Mouse (Mus musculus) naive thymus-derived CD4-positive, alpha-beta T cell, adult 2 months (primary cell): ENCODE data around the gene Naaladl1.

Experiments
- DNase-seq: peaks from one replicate; pipeline ENCODE4 v3.0.0-alpha.2; 2011; ENCODE audit warnings: low read depth

Gene Naaladl1

GRCm38 (mm10) chr19:6105586-6105985 is at the start of gene Naaladl1:
TSS of gene Naaladl1 (plus strand) at chr19:6105782.
- no peak for DNase-seq

GRCm38 (mm10) chr19:6056696-6057095 is 48.9 kb upstream of the Naaladl1 start:
- DNase-seq, result no peak

- DNase-seq, result peak; percentile 99
These were observed 48.1 kb upstream of the Naaladl1 start, which contains the start of the genes Mrpl49 and Fau for GRCm38 (mm10) chr19:6057313-6058096. TSS of gene Mrpl49 (minus strand) at chr19:6057785. TSS of gene Fau (plus strand) at chr19:6057844.

- no peak for DNase-seq
These were observed 47.1 kb upstream of the Naaladl1 start for GRCm38 (mm10) chr19:6058513-6058912.

DNA sequence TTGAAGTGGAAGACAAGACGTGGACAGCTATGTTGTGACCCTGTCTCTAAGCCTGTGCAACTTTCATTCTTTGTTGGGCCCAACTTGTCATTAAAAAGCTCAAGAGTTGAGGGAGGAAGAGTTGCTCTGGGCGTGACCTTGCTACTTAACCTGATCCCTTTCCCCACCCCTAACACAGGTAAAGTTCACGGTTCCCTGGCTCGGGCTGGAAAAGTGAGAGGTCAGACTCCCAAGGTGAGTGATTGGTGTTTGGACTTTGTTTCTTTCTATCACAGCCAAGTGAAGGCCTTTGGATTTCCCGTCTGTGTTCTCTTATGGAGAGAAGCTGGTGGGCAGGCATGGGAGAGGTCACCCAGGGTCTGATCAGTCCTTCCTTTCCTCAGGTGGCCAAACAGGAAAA is 46.6 kb upstream of the Naaladl1 start:
- no peak for DNase-seq

- peak; percentile 96 for DNase-seq
These were observed 44.5 kb upstream of the Naaladl1 start, which contains the start of gene Znhit2 for GRCm38 (mm10) chr19:6061021-6061533. TSS of gene Znhit2 (plus strand) at chr19:6061192.

GRCm38 (mm10) chr19:6061641-6062302 is 43.8 kb upstream of the Naaladl1 start:
- DNase-seq, result peak; percentile 74

DNA sequence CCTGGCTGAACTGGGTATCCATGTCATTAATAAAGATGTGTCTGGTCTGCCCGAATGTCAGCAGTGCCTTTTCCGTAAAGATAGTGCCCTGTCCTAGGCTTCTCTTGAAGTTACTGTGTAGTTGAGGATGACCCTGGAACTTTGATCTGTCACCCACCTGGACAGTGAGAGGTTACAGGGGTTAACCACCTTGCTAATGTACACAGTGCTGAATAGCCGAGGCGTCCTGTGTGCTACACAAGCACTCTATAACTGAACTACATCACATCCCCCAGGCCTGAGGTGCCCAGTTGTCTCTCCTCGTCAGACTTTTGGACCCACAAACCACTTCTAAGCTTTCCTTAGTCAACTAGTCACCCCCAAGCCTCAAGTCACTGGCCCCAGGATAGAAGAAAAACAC is 43.2 kb upstream of the Naaladl1 start:
- no peak for DNase-seq

- DNase-seq, result no peak
These were observed 42.5 kb upstream of the Naaladl1 start for GRCm38 (mm10) chr19:6063081-6063480.

DNA sequence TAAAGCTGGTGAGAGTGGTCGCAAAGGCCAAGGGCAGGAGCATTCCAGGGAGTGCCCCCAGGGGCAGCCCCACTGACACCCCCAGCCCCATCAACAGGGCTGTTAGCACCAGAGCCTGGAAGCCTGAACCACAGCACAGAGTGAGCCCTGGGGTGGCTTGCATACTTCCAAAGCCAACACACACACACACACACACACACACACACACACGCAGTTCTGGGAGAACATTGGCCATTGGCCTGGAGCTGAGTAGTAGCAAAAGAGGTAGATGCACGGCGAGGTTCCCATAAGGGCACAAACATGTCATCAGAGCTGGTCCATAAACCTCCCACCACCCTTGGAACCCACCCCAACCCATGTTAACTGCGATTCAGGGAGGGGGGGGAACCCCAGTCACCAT is 39.0 kb upstream of the Naaladl1 start:
- no peak for DNase-seq

DNA sequence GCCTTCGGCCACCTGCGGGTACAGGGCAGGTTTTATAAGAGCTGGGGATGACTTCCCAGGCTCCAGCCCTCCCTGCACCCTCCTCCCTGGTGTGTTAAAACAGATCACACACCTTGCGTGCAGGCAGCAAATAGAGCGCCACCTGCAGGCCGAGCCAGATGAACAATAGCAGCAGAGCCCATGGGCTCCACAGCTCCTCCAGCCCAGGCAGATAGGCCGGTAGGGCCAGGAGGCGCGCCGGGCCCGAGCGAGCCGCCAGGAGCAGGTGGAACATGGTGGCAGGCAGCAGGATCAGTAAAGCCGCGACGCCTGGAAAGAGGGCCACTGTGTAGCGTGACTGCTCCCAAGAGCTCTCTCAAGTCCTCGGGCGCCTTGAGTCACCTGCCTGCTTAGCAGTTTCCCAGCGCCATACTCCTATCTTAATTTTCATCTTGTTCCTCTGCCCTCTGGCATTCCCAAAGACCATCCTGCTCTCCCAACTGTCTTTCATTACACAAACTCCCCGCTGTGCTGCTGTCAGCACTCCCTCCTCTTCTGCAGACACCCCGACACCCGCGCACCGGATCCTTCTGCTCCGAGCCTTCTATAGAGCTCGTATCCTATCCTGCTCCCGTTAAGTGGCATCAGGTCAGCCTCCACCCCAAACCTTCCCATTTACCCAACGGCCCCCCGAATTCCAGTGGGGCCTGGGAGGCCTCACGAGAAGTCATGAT is 38.4 kb upstream of the Naaladl1 start:
- peak; percentile 93 for DNase-seq

DNA sequence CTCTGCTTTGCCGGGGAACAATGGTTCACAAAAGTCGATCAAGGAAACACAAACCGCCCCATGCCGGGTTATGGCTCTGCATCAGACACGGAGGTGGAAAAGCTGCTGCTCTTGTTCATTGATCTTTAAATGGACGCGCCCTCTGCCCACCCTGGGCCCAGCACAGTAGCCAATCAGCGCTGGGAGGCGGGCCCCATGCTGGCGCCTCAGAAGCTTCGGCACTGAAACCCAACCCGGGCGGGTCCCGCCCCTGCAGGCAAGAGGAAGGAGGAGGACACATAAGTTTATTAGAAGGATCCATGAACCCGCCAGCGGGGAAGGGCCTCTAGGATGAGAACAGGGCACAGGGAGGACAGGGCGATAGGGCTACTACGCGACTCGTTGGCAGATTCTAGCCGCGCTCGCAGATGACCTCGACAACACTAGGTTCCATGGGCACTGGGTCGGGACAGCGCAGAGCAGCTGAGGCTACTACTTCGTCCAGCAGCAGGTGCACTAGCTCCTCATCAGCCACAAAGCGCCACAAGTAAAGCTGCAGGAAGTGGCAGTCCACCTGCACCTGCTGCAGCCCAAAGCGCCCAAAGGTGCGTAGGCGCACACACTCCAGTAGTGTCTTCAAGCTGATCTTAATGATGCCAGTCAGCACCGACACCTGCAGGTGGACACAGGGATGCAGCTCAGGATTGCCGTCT is 37.7 kb upstream of the Naaladl1 start, which contains the start of gene Tm7sf2:
Gene Tm7sf2 (minus strand): TSS at position 650 of the 692 bp plus-strand sequence.
- peak; percentile 91 for DNase-seq

- no peak for DNase-seq
These were observed 36.6 kb upstream of the Naaladl1 start for GRCm38 (mm10) chr19:6068951-6069350.

DNA sequence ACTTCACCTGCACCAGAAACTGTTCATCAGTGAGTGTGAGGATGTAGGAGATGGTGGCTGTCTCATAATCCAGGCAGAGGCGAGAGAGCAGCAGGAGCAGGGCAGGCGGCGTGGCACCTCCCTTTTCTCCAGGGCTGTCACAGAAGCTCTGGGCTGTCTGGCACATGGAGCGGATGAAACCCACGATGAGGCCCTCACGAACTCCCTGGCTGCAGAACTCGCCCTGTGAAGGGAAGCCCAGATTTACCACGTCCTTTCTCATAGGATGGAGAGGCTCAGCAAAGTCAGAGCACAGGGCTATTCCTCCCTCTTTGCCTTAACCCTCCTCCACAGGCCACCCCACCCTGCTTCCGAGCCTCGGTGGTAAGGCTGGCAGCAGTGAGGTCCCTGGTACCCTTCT is 35.7 kb upstream of the Naaladl1 start:
- DNase-seq, result no peak

GRCm38 (mm10) chr19:6070571-6071250 is 34.9 kb upstream of the Naaladl1 start:
- peak; percentile 55 for DNase-seq

- DNase-seq, result no peak
These were observed 34.3 kb upstream of the Naaladl1 start for GRCm38 (mm10) chr19:6071261-6071660.

DNA sequence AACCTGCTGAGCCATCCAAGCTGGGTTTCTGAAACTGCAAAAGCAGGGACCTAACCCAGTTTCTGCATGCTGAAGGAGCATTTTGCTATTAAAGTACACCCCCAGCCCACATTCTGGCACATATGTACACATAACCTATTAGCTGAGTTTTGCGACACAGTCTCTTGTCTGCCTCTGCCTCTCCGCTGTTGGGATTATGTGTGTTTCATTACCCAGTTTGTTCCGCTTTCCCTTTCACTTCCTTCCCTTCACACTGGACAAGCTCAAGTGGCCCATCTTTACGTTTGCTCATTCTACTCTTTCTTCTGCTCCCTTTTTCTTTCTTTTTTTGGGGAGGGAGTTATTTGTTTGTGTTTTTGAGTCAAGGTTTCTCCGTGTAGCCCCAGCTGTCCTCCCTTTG is 31.7 kb upstream of the Naaladl1 start:
- DNase-seq, result no peak

- peak; percentile 94 for DNase-seq
These were observed 28.8 kb upstream of the Naaladl1 start, which contains the start of gene Vps51 for GRCm38 (mm10) chr19:6076564-6077393. TSS of gene Vps51 (minus strand) at chr19:6077231.

- DNase-seq, result no peak
These were observed 25.6 kb upstream of the Naaladl1 start, which contains the start of gene Tmem262 for GRCm38 (mm10) chr19:6079983-6080480. TSS of gene Tmem262 (plus strand) at chr19:6080033.

DNA sequence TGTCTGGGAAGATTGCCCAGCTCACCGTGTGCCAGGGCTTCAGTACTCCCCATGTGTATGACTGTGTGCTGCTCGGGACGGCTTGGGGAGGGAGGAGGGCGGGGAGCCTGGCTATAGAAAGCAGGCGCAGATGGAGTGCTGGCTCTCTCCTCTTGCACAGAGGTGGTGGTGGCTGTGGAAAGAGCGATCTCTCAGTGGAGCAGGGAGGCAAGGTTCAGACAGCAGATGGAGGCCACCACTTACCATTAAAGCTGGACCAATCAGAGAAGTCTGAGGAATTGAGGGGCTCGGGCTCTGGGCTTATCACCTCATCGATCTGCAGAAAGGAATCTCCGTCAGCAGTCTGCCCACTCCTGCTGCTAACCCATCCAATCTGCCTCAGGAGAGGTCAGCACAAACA is 23.4 kb upstream of the Naaladl1 start, which contains the start of gene Gm28374:
Gene Gm28374 (minus strand): TSS at position 101 of the 400 bp plus-strand sequence.
- DNase-seq, result no peak
